Mouse (Mus musculus): Measurements from ENCODE around the gene Rfc1. TPM values are rescaled to one million over a fixed set of nuclear protein-coding genes. Genes with fewer than 3 reads are reported as not detected.

Rfc1 gene
- polyA plus RNA-seq, 1 experiment from 2014 or later = 72.1 TPM

DNA sequence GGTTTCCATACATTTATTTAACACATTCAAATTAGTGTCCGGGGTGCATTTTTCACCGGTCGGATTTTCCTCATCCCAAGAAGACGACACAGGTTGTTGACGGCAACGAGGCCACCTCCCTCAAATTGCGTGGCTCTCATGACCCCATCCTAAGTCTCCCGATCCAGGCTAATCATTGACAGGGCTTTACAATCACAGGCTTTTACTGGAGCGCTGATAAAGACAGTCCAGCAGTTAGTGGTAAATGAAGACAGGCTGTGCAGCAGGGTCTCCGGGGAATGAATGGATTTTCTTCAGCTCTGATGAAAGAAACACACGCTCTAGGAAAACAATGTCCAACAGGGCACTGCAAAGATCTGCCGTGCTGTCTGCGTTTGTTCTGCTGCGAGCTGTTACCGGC lies 12.7 kb upstream of the Rfc1 start, which contains the start of gene Klb:
TSS of gene Klb (plus strand) at position 147 of the 400 bp plus-strand sequence.
- no peak for ATAC-seq (replicated peaks; ENCODE audit: insufficient number of reproducible peaks, low FRiP score, low TSS enrichment)
- 41% methylated on average over 15 of the region's 15 CpGs for WGBS (ENCODE audit: insufficient replicate concordance)
- Histone ChIP-seq H3K4me2 (peak within 1 kb of the TSS; percentile 56), H3K36me3 (ENCODE audit: control insufficient read depth, insufficient read depth, low read length) (no peaks in the 10 kb centered on the region), H3K27ac (ENCODE audit: low read depth, low read length) (no peak within 1 kb of the TSS), H3K9me3 (replicated peaks; ENCODE audit: control insufficient read depth, low read length) (no peaks in the 10 kb centered on the region), H3K27me3 (ENCODE audit: control insufficient read depth, insufficient read depth, low read length) (no peaks in the 10 kb centered on the region), H3K4me1 (ENCODE audit: control insufficient read depth, insufficient read depth, low read length) (no peaks in the 10 kb centered on the region), H3K9ac (ENCODE audit: low read depth, low read length) (peak within 1 kb of the TSS; percentile 31), H3K4me3 (ENCODE audit: low read depth, low read length) (no peak within 1 kb of the TSS)

- Histone ChIP-seq H3K36me3 (ENCODE audit: control insufficient read depth, insufficient read depth, low read length) (no peaks in the 10 kb centered on the region), H3K9ac (ENCODE audit: low read depth, low read length) (no peak overlapping the region), H3K4me3 (ENCODE audit: low read depth, low read length) (no peak overlapping the region), H3K9me3 (replicated peaks; ENCODE audit: control insufficient read depth, low read length) (no peaks in the 10 kb centered on the region), H3K4me2 (no peak overlapping the region), H3K27me3 (ENCODE audit: control insufficient read depth, insufficient read depth, low read length) (no peaks in the 10 kb centered on the region), H3K4me1 (ENCODE audit: control insufficient read depth, insufficient read depth, low read length) (0 out of 2 replicates have a peak, but pooled peaks cover 3% of the 10 kb centered on the region), H3K27ac (ENCODE audit: low read depth, low read length) (no peak overlapping the region)
- ATAC-seq (replicated peaks; ENCODE audit: insufficient number of reproducible peaks, low FRiP score, low TSS enrichment) = no peak
- 53% methylated on average over 4 of the region's 4 CpGs for WGBS (ENCODE audit: insufficient replicate concordance)
These were observed 4.7 kb upstream of the Rfc1 start for GRCm38 (mm10) chr5:65340167-65340566.

DNA sequence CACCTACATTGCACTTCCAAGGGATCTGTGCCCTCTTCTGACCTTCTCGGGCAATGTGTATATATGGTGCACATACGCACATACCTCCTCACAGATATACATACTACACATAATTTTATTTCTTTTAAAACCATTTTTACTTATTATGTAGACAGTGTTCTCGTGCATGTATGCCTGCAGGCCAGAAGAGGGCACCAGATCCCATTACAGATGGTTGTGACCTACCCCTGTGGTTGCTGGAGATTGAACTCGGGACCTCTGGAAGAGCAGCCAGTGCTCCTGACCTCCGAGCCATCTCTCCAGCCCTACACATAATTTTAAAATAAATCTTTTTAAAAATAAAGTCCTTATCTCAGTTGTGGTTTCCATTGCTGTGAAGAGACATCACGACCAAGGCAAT lies 2.9 kb upstream of the Rfc1 start:
- Histone ChIP-seq H3K27me3 (ENCODE audit: control insufficient read depth, insufficient read depth, low read length) (no peaks in the 10 kb centered on the region), H3K4me3 (ENCODE audit: low read depth, low read length) (no peak overlapping the region), H3K9me3 (replicated peaks; ENCODE audit: control insufficient read depth, low read length) (no peaks in the 10 kb centered on the region), H3K9ac (ENCODE audit: low read depth, low read length) (no peak overlapping the region), H3K4me1 (ENCODE audit: control insufficient read depth, insufficient read depth, low read length) (peaks cover 3% of the 10 kb centered on the region; the same call in 1 of the 2 replicates), H3K4me2 (no peak overlapping the region), H3K27ac (ENCODE audit: low read depth, low read length) (no peak overlapping the region), H3K36me3 (ENCODE audit: control insufficient read depth, insufficient read depth, low read length) (no peaks in the 10 kb centered on the region; the same call in 1 of the 2 replicates)
- no peak for ATAC-seq (replicated peaks; ENCODE audit: insufficient number of reproducible peaks, low FRiP score, low TSS enrichment)
- 78% methylated on average over 6 of the region's 6 CpGs for WGBS (ENCODE audit: insufficient replicate concordance)

DNA sequence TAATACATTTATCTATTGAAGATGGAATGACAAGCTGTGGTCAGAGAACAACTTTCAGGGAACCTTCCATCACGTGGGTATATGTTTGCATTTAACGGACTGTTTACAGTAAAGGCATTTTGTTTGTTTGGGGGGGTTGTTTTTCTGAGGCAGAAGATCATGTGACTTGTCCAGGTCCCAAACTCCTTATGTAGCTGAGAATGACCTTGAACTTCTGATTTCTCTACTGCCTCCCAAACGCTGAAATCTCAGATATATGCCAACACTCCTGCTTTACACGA lies 545 bp upstream of the Rfc1 start:
- Histone ChIP-seq H3K4me2 (peak overlapping the region; percentile 85), H3K4me3 (ENCODE audit: low read depth, low read length) (peak overlapping the region; percentile 83), H3K9ac (ENCODE audit: low read depth, low read length) (no peak overlapping the region), H3K9me3 (replicated peaks; ENCODE audit: control insufficient read depth, low read length) (no peaks in the 10 kb centered on the region), H3K36me3 (ENCODE audit: control insufficient read depth, insufficient read depth, low read length) (no peaks in the 10 kb centered on the region; the same call in 1 of the 2 replicates), H3K27ac (ENCODE audit: low read depth, low read length) (no peak overlapping the region), H3K27me3 (ENCODE audit: control insufficient read depth, insufficient read depth, low read length) (no peaks in the 10 kb centered on the region), H3K4me1 (ENCODE audit: control insufficient read depth, insufficient read depth, low read length) (peaks cover 3% of the 10 kb centered on the region; the same call in 1 of the 2 replicates)
- no peak for ATAC-seq (replicated peaks; ENCODE audit: insufficient number of reproducible peaks, low FRiP score, low TSS enrichment)
- WGBS (ENCODE audit: insufficient replicate concordance) = 26% methylated on average over 4 of the region's 4 CpGs

- Histone ChIP-seq H3K9ac (ENCODE audit: low read depth, low read length) (peak overlapping the region; percentile 85), H3K27ac (ENCODE audit: low read depth, low read length) (peak overlapping the region; percentile 77; the same call in 1 of the 2 replicates), H3K9me3 (replicated peaks; ENCODE audit: control insufficient read depth, low read length) (no peaks in the 10 kb centered on the region), H3K36me3 (ENCODE audit: control insufficient read depth, insufficient read depth, low read length) (no peaks in the 10 kb centered on the region; the same call in 1 of the 2 replicates), H3K4me1 (ENCODE audit: control insufficient read depth, insufficient read depth, low read length) (peaks cover 3% of the 10 kb centered on the region; the same call in 1 of the 2 replicates), H3K4me2 (peak overlapping the region; percentile 85), H3K27me3 (ENCODE audit: control insufficient read depth, insufficient read depth, low read length) (no peaks in the 10 kb centered on the region), H3K4me3 (ENCODE audit: low read depth, low read length) (peak overlapping the region; percentile 83)
- WGBS (ENCODE audit: insufficient replicate concordance) = 4% methylated on average over 8 of the region's 8 CpGs
- no peak for ATAC-seq (replicated peaks; ENCODE audit: insufficient number of reproducible peaks, low FRiP score, low TSS enrichment)
These were observed 682 bp downstream of the Rfc1 start for GRCm38 (mm10) chr5:65334788-65335187.

- Histone ChIP-seq H3K27ac (ENCODE audit: low read depth, low read length) (no peak overlapping the region), H3K4me1 (ENCODE audit: control insufficient read depth, insufficient read depth, low read length) (peaks cover 5% of the 10 kb centered on the region), H3K9ac (ENCODE audit: low read depth, low read length) (no peak overlapping the region), H3K36me3 (ENCODE audit: control insufficient read depth, insufficient read depth, low read length) (no peaks in the 10 kb centered on the region; the same call in 1 of the 2 replicates), H3K4me2 (no peak overlapping the region), H3K4me3 (ENCODE audit: low read depth, low read length) (no peak overlapping the region), H3K27me3 (ENCODE audit: control insufficient read depth, insufficient read depth, low read length) (no peaks in the 10 kb centered on the region), H3K9me3 (replicated peaks; ENCODE audit: control insufficient read depth, low read length) (no peaks in the 10 kb centered on the region)
- ATAC-seq (replicated peaks; ENCODE audit: insufficient number of reproducible peaks, low FRiP score, low TSS enrichment) = no peak
- 70% methylated on average over 3 of the region's 3 CpGs for WGBS (ENCODE audit: insufficient replicate concordance)
These were observed 5.5 kb downstream of the Rfc1 start for GRCm38 (mm10) chr5:65329971-65330370.

DNA sequence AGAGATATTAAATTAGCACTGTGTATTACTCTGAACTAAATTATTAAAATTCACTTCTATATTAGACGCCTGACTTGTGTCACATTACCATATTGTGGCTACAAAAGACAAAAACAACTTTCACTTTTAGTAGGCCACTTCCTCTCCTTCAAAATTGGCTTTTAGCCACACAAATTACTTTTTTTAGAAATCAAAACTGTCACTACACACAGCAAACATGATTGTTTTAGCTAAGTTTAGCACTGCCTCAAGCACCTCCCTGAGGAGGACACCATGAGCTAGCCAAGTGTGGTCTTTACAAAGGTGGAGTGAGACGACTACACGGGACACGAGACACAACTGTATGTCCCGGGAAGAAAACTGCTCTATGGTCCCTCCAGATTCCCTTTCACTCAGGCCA lies 9.3 kb downstream of the Rfc1 start:
- H3K36me3 ChIP-seq (ENCODE audit: control insufficient read depth, insufficient read depth, low read length) = no peaks in the 10 kb centered on the region
- no peak overlapping the region for H3K4me3 ChIP-seq (ENCODE audit: low read depth, low read length)
- H3K4me1 ChIP-seq (ENCODE audit: control insufficient read depth, insufficient read depth, low read length) = peaks cover 5% of the 10 kb centered on the region; the same call in 1 of the 2 replicates
- no peak overlapping the region for H3K9ac ChIP-seq (ENCODE audit: low read depth, low read length)
- H3K27ac ChIP-seq (ENCODE audit: low read depth, low read length) = no peak overlapping the region
- WGBS (ENCODE audit: insufficient replicate concordance) = 72% methylated on average over 5 of the region's 5 CpGs
- no peak for ATAC-seq (replicated peaks; ENCODE audit: insufficient number of reproducible peaks, low FRiP score, low TSS enrichment)
- no peak overlapping the region for H3K4me2 ChIP-seq
- no peaks in the 10 kb centered on the region for H3K27me3 ChIP-seq (ENCODE audit: control insufficient read depth, insufficient read depth, low read length)
- no peaks in the 10 kb centered on the region for H3K9me3 ChIP-seq (replicated peaks; ENCODE audit: control insufficient read depth, low read length)

GRCm38 (mm10) chr5:65324758-65325355 lies 10.6 kb downstream of the Rfc1 start:
- H3K4me3 ChIP-seq (ENCODE audit: low read depth, low read length) = no peak overlapping the region
- H3K9me3 ChIP-seq (replicated peaks; ENCODE audit: control insufficient read depth, low read length) = no peaks in the 10 kb centered on the region
- ATAC-seq (replicated peaks; ENCODE audit: insufficient number of reproducible peaks, low FRiP score, low TSS enrichment) = no peak
- 82% methylated on average over 3 of the region's 3 CpGs for WGBS (ENCODE audit: insufficient replicate concordance)
- H3K9ac ChIP-seq (ENCODE audit: low read depth, low read length) = no peak overlapping the region
- H3K4me2 ChIP-seq = no peak overlapping the region
- H3K4me1 ChIP-seq (ENCODE audit: control insufficient read depth, insufficient read depth, low read length) = peaks cover 5% of the 10 kb centered on the region; the same call in 1 of the 2 replicates
- no peak overlapping the region for H3K27ac ChIP-seq (ENCODE audit: low read depth, low read length)
- H3K27me3 ChIP-seq (ENCODE audit: control insufficient read depth, insufficient read depth, low read length) = no peaks in the 10 kb centered on the region
- no peaks in the 10 kb centered on the region for H3K36me3 ChIP-seq (ENCODE audit: control insufficient read depth, insufficient read depth, low read length)

DNA sequence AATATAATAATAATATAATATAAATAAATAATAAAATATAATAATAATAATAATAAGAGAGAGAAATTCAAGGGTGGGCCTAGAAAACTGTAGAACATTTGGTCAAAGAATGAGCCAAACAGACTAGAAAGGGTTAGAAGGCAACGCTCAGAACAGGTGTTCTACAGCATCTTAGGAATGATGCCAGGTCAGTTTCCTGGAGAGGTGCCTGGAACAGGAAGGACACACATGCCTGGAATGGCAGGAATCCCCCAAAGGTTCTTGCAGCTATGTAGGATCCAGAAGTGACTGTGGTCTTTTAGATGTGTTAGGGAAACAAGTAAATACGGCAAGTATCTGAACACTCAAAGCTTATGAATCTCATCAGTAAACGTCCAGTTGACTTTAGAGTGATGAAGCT lies 11.2 kb downstream of the Rfc1 start:
- no peak overlapping the region for H3K9ac ChIP-seq (ENCODE audit: low read depth, low read length)
- no peak overlapping the region for H3K4me3 ChIP-seq (ENCODE audit: low read depth, low read length)
- peaks cover 5% of the 10 kb centered on the region; the same call in 1 of the 2 replicates for H3K4me1 ChIP-seq (ENCODE audit: control insufficient read depth, insufficient read depth, low read length)
- no peaks in the 10 kb centered on the region for H3K27me3 ChIP-seq (ENCODE audit: control insufficient read depth, insufficient read depth, low read length)
- H3K9me3 ChIP-seq (replicated peaks; ENCODE audit: control insufficient read depth, low read length) = no peaks in the 10 kb centered on the region
- no peak overlapping the region for H3K4me2 ChIP-seq
- no peak for ATAC-seq (replicated peaks; ENCODE audit: insufficient number of reproducible peaks, low FRiP score, low TSS enrichment)
- no peak overlapping the region for H3K27ac ChIP-seq (ENCODE audit: low read depth, low read length)
- H3K36me3 ChIP-seq (ENCODE audit: control insufficient read depth, insufficient read depth, low read length) = no peaks in the 10 kb centered on the region
- WGBS (ENCODE audit: insufficient replicate concordance) = 93% methylated on average over 3 of the region's 3 CpGs

All from heart, embryonic 11.5 days (tissue).